Mouse (Mus musculus): ENCODE measurements around the gene Acer3. TPM values are rescaled to one million over a fixed set of nuclear protein-coding genes. Genes with fewer than 3 reads are reported as not detected.
"Not testable (repeated sequence)": the region's sequence is repeated elsewhere in the genome, so short reads cannot be mapped to it uniquely, and the experiment has no call there.

Acer3 gene
- polyA plus RNA-seq, 1 experiment from 2014 or later: 18.9 TPM

- 91% methylated on average over 2 of the region's 2 CpGs for WGBS
- Histone ChIP-seq H3K27ac (replicated peaks; ENCODE audit: low read depth, low read length) (no peak overlapping the region), H3K4me3 (replicated peaks; ENCODE audit: low read depth, low read length) (no peak overlapping the region), H3K36me3 (ENCODE audit: control insufficient read depth, insufficient read depth, low read length) (no peaks in the 10 kb centered on the region), H3K9ac (replicated peaks; ENCODE audit: low read length) (no peak overlapping the region), H3K4me2 (ENCODE audit: low read length) (no peak overlapping the region), H3K4me1 (ENCODE audit: control insufficient read depth, insufficient read depth, low read length) (peaks cover 17% of the 10 kb centered on the region), H3K9me3 (ENCODE audit: control insufficient read depth, low read length) (no peaks in the 10 kb centered on the region), H3K27me3 (ENCODE audit: control insufficient read depth, insufficient read depth, low read length) (peaks cover 34% of the 10 kb centered on the region)
- DNase-seq: no peak
- ATAC-seq (ENCODE audit: low FRiP score, low TSS enrichment): no peak
Observed at GRCm38 (mm10) chr7:98188680-98189079, 132.3 kb downstream of the Acer3 start.

GRCm38 (mm10) chr7:98188238-98188637 is 132.8 kb downstream of the Acer3 start:
- peaks cover 13% of the 10 kb centered on the region; the same call in 1 of the 2 replicates for H3K4me1 ChIP-seq (ENCODE audit: control insufficient read depth, insufficient read depth, low read length)
- H3K4me2 ChIP-seq (ENCODE audit: low read length): no peak overlapping the region
- H3K27me3 ChIP-seq (ENCODE audit: control insufficient read depth, insufficient read depth, low read length): peaks cover 30% of the 10 kb centered on the region
- no peak overlapping the region for H3K27ac ChIP-seq (replicated peaks; ENCODE audit: low read depth, low read length)
- WGBS: 95% methylated on average over 2 of the region's 2 CpGs
- H3K4me3 ChIP-seq (replicated peaks; ENCODE audit: low read depth, low read length): no peak overlapping the region
- no peaks in the 10 kb centered on the region for H3K36me3 ChIP-seq (ENCODE audit: control insufficient read depth, insufficient read depth, low read length)
- H3K9me3 ChIP-seq (ENCODE audit: control insufficient read depth, low read length): no peaks in the 10 kb centered on the region
- H3K9ac ChIP-seq (replicated peaks; ENCODE audit: low read length): no peak overlapping the region
- ATAC-seq (ENCODE audit: low FRiP score, low TSS enrichment): no peak
- no peak for DNase-seq

GRCm38 (mm10) chr7:98187332-98187731 is 133.7 kb downstream of the Acer3 start:
- 0 out of 2 replicates have a peak overlapping the region, but pooled peaks have one; percentile 45 for H3K27ac ChIP-seq (replicated peaks; ENCODE audit: low read depth, low read length)
- not testable (repeated sequence) for H3K4me2 ChIP-seq (ENCODE audit: low read length); DNase-seq; ATAC-seq (ENCODE audit: low FRiP score, low TSS enrichment); H3K36me3 ChIP-seq (ENCODE audit: control insufficient read depth, insufficient read depth, low read length); H3K4me3 ChIP-seq (replicated peaks; ENCODE audit: low read depth, low read length); H3K9ac ChIP-seq (replicated peaks; ENCODE audit: low read length); H3K9me3 ChIP-seq (ENCODE audit: control insufficient read depth, low read length)
- peaks cover 11% of the 10 kb centered on the region; the same call in 1 of the 2 replicates for H3K4me1 ChIP-seq (ENCODE audit: control insufficient read depth, insufficient read depth, low read length)
- peaks cover 21% of the 10 kb centered on the region for H3K27me3 ChIP-seq (ENCODE audit: control insufficient read depth, insufficient read depth, low read length)
- whole genome bisulfite sequencing: 63% methylated on average over 3 of the region's 3 CpGs

GRCm38 (mm10) chr7:98186637-98187036 is 134.4 kb downstream of the Acer3 start:
- Histone ChIP-seq H3K36me3 (ENCODE audit: control insufficient read depth, insufficient read depth, low read length) (no peaks in the 10 kb centered on the region), H3K9ac (replicated peaks; ENCODE audit: low read length) (no peak overlapping the region), H3K4me2 (ENCODE audit: low read length) (no peak overlapping the region), H3K27me3 (ENCODE audit: control insufficient read depth, insufficient read depth, low read length) (peaks cover 14% of the 10 kb centered on the region; the same call in 1 of the 2 replicates), H3K4me1 (ENCODE audit: control insufficient read depth, insufficient read depth, low read length) (peaks cover 11% of the 10 kb centered on the region; the same call in 1 of the 2 replicates), H3K9me3 (ENCODE audit: control insufficient read depth, low read length) (no peaks in the 10 kb centered on the region), H3K4me3 (replicated peaks; ENCODE audit: low read depth, low read length) (no peak overlapping the region), H3K27ac (replicated peaks; ENCODE audit: low read depth, low read length) (0 out of 2 replicates have a peak overlapping the region, but pooled peaks have one; percentile 9)
- ATAC-seq (ENCODE audit: low FRiP score, low TSS enrichment) (peak; percentile 83), DNase-seq (peak; percentile 72)
- WGBS: 21% methylated on average over 8 of the region's 8 CpGs

GRCm38 (mm10) chr7:98185326-98185725 is 135.7 kb downstream of the Acer3 start:
- DNase-seq (peak; percentile 56), ATAC-seq (ENCODE audit: low FRiP score, low TSS enrichment) (no peak)
- H3K9ac ChIP-seq (replicated peaks; ENCODE audit: low read length): no peak overlapping the region
- no peaks in the 10 kb centered on the region for H3K9me3 ChIP-seq (ENCODE audit: control insufficient read depth, low read length)
- H3K4me2 ChIP-seq (ENCODE audit: low read length): no peak overlapping the region
- 61% methylated on average over 6 of the region's 6 CpGs for WGBS
- peak overlapping the region; percentile 46; the same call in 1 of the 2 replicates for H3K27ac ChIP-seq (replicated peaks; ENCODE audit: low read depth, low read length)
- no peaks in the 10 kb centered on the region for H3K36me3 ChIP-seq (ENCODE audit: control insufficient read depth, insufficient read depth, low read length)
- H3K4me3 ChIP-seq (replicated peaks; ENCODE audit: low read depth, low read length): no peak overlapping the region
- H3K27me3 ChIP-seq (ENCODE audit: control insufficient read depth, insufficient read depth, low read length): 0 out of 2 replicates have a peak, but pooled peaks cover 7% of the 10 kb centered on the region
- H3K4me1 ChIP-seq (ENCODE audit: control insufficient read depth, insufficient read depth, low read length): peaks cover 11% of the 10 kb centered on the region; the same call in 1 of the 2 replicates

GRCm38 (mm10) chr7:98178560-98179231 is 142.3 kb downstream of the Acer3 start:
- WGBS: 93% methylated on average over 5 of the region's 5 CpGs
- 0 out of 2 replicates have a peak, but pooled peaks cover 3% of the 10 kb centered on the region for H3K4me1 ChIP-seq (ENCODE audit: control insufficient read depth, insufficient read depth, low read length)
- peak overlapping the region; percentile 56 for H3K4me3 ChIP-seq (replicated peaks; ENCODE audit: low read depth, low read length)
- no peaks in the 10 kb centered on the region for H3K36me3 ChIP-seq (ENCODE audit: control insufficient read depth, insufficient read depth, low read length)
- H3K9ac ChIP-seq (replicated peaks; ENCODE audit: low read length): peak overlapping the region; percentile 62; the same call in 1 of the 2 replicates
- no peak overlapping the region for H3K27ac ChIP-seq (replicated peaks; ENCODE audit: low read depth, low read length)
- H3K27me3 ChIP-seq (ENCODE audit: control insufficient read depth, insufficient read depth, low read length): peaks cover 8% of the 10 kb centered on the region; the same call in 1 of the 2 replicates
- DNase-seq: no peak
- H3K9me3 ChIP-seq (ENCODE audit: control insufficient read depth, low read length): no peaks in the 10 kb centered on the region
- ATAC-seq (ENCODE audit: low FRiP score, low TSS enrichment): peak; percentile 24; the same call in 1 of the 2 replicates
- H3K4me2 ChIP-seq (ENCODE audit: low read length): peak overlapping the region; percentile 71

- Histone ChIP-seq H3K27me3 (ENCODE audit: control insufficient read depth, insufficient read depth, low read length) (peaks cover 8% of the 10 kb centered on the region; the same call in 1 of the 2 replicates), H3K27ac (replicated peaks; ENCODE audit: low read depth, low read length) (no peak within 1 kb of the TSS), H3K9ac (replicated peaks; ENCODE audit: low read length) (peak within 1 kb of the TSS; percentile 62), H3K4me1 (ENCODE audit: control insufficient read depth, insufficient read depth, low read length) (0 out of 2 replicates have a peak, but pooled peaks cover 3% of the 10 kb centered on the region), H3K4me2 (ENCODE audit: low read length) (peak within 1 kb of the TSS; percentile 71), H3K36me3 (ENCODE audit: control insufficient read depth, insufficient read depth, low read length) (no peaks in the 10 kb centered on the region), H3K4me3 (replicated peaks; ENCODE audit: low read depth, low read length) (peak within 1 kb of the TSS; percentile 56), H3K9me3 (ENCODE audit: control insufficient read depth, low read length) (no peaks in the 10 kb centered on the region)
- WGBS: under 1% methylated on average over 42 of the region's 44 CpGs
- DNase-seq: peak; percentile 83
- ATAC-seq (ENCODE audit: low FRiP score, low TSS enrichment): peak; percentile 80
Observed at GRCm38 (mm10) chr7:98177929-98178559, 143.0 kb downstream of the Acer3 start, which contains the start of gene Capn5. Gene Capn5 (minus strand): TSS chr7:98178274.

GRCm38 (mm10) chr7:98177566-98177928 is 143.5 kb downstream of the Acer3 start:
- DNase-seq (no peak), ATAC-seq (ENCODE audit: low FRiP score, low TSS enrichment) (no peak; the same call in 1 of the 2 replicates)
- WGBS: 4% methylated on average over 9 of the region's 9 CpGs
- Histone ChIP-seq H3K9ac (replicated peaks; ENCODE audit: low read length) (peak overlapping the region; percentile 62), H3K4me3 (replicated peaks; ENCODE audit: low read depth, low read length) (peak overlapping the region; percentile 56), H3K27ac (replicated peaks; ENCODE audit: low read depth, low read length) (no peak overlapping the region), H3K36me3 (ENCODE audit: control insufficient read depth, insufficient read depth, low read length) (no peaks in the 10 kb centered on the region), H3K4me2 (ENCODE audit: low read length) (peak overlapping the region; percentile 71), H3K4me1 (ENCODE audit: control insufficient read depth, insufficient read depth, low read length) (0 out of 2 replicates have a peak, but pooled peaks cover 3% of the 10 kb centered on the region), H3K27me3 (ENCODE audit: control insufficient read depth, insufficient read depth, low read length) (peaks cover 8% of the 10 kb centered on the region; the same call in 1 of the 2 replicates), H3K9me3 (ENCODE audit: control insufficient read depth, low read length) (no peaks in the 10 kb centered on the region)

Measured in midbrain, embryonic 14.5 days (tissue).